Mouse (Mus musculus) heart, postnatal 0 days (tissue): ENCODE measurements at regions not wholly inside any gene's neighbourhood (a gene's known extent, or its start where the extent isn't known, plus 50 kb on each side); places are given as distances from the start of the nearest gene placed in this dataset.

ENCODE experiments used
- CTCF ChIP-seq: IDR thresholded peaks from 2 replicates; pipeline ENCODE4 v1.5.1; 2016; ENCODE audit warnings: antibody characterized with exemption, control low read depth, low read depth
- EP300 ChIP-seq: IDR thresholded peaks from 2 replicates; pipeline ENCODE4 v1.6.1; 2016; ENCODE audit warnings: antibody characterized with exemption, low read depth

DNA sequence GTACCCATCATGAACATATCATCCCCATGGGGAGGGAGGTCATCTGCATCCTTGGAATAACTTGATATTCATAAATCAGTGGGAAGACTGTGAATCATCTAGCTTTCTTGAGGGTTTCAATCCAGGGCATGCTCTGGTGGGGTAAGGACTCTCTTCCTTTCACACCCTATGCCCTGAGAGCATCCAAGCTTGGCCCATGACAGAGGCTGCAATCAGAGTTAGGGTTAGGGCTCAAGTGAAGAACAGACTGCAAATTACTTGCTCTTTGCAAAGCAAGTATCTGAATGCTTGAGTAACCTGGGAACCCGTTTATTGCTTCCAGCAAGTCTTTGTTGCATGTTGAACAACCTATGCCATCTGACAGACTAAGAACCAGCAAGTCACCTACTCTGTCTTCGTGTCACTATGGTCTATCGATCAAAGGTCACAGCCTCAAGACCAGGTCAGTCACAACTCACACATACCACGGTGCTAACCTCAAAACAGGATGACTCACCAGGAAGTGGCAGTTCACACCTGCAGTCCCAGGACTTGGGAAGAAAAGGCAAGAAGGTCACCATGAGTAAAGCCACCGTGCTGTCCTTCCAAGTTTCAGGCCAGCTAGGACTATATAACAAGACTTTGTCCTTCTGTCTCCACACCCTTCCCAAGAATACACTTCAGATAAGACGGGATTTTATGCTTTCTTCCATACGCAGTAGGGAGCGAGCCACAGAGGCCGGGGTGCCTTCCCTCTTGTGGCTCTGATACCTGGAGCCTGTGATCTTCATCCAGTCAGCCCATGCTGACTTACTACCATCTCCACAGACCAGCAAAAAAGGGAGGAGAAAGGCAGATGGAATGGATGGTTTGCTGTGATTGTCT lies 129.7 kb upstream of the Irf2bp2 start:
- TF ChIP-seq CTCF, result no peak
- TF ChIP-seq EP300, result no peak
